Mouse (Mus musculus): ENCODE measurements around the gene Tppp3. TPM values are rescaled to one million over a fixed set of nuclear protein-coding genes. Genes with fewer than 3 reads are reported as not detected.

Gene Tppp3
- polyA plus RNA-seq, 1 experiment from 2014 or later, result 1.4 TPM

- DNase-seq, result no peak
- Histone ChIP-seq H3K27ac (ENCODE audit: low read depth) (no peak overlapping the region), H3K36me3 (replicated peaks; ENCODE audit: insufficient read depth, low read length) (no peaks in the 10 kb centered on the region)
Observed at GRCm38 (mm10) chr8:105482123-105482522, 10.8 kb upstream of the Tppp3 start.

DNA sequence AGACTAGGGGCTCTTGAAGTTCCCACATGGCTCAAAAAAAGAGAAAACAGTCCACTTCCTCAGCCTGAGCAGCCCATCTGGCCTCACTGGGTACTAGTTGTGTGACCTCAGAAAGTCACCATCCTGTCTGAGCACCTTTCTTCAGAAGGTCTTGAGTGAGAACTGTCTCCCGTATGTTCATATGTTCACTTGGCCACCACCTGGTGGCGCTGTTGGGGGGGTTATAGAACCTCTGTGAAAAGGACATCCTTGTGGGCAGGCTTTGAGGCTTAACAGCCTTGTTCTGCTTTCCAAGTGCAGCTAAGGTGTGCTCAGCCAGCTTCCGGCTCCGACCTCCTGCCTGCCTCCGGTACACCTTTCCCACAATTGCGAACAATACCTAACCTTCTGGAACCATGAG lies 10.1 kb upstream of the Tppp3 start:
- peak; percentile 67 for DNase-seq

More at GRCm38 (mm10) chr8:105482123-105482522, 10.8 kb upstream of the Tppp3 start:
- Histone ChIP-seq H3K4me1 (ENCODE audit: insufficient read depth) (no peaks in the 10 kb centered on the region), H3K9ac (replicated peaks) (no peak overlapping the region), H3K9me3 (ENCODE audit: low read length) (no peaks in the 10 kb centered on the region), H3K4me3 (ENCODE audit: low read depth, low read length) (no peak overlapping the region), H3K4me2 (ENCODE audit: low read depth, low read length) (no peak overlapping the region), H3K27me3 (ENCODE audit: insufficient read depth, low read length) (no peaks in the 10 kb centered on the region)
- WGBS (ENCODE audit: insufficient replicate concordance), result 92% methylated on average over 8 of the region's 8 CpGs
- ATAC-seq, result no peak
- TF ChIP-seq EP300 (IDR thresholded peaks at IDR 0.05; ENCODE audit: low read depth), result no peak
- no peak for TF ChIP-seq CTCF (IDR thresholded peaks at IDR 0.05; ENCODE audit: low read depth)

DNA sequence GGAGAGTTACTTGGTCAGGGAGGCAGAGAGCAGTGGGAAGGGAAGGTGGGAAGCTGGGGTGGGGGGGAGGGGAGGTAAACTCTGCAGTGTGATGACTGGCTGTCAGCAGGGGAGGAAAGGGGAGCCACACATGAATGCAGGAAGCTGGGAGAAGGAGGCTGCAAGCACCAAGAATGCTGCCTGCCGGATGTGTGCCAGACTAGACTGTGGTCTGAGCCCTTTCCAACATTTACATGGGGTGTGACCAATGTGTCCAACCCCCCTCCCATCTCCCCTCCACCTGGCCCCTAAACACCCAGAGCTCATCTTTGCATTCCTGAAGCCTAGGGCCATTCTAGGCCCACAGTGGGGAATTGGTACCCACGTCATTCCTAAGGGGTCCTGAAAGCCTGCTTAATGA lies 9.7 kb upstream of the Tppp3 start:
- WGBS (ENCODE audit: insufficient replicate concordance), result 46% methylated on average over 2 of the region's 2 CpGs
- Histone ChIP-seq H3K4me1 (ENCODE audit: insufficient read depth) (no peaks in the 10 kb centered on the region), H3K4me3 (ENCODE audit: low read depth, low read length) (no peak overlapping the region), H3K27ac (ENCODE audit: low read depth) (no peak overlapping the region), H3K27me3 (ENCODE audit: insufficient read depth, low read length) (no peaks in the 10 kb centered on the region), H3K9me3 (ENCODE audit: low read length) (no peaks in the 10 kb centered on the region), H3K9ac (replicated peaks) (no peak overlapping the region), H3K4me2 (ENCODE audit: low read depth, low read length) (no peak overlapping the region), H3K36me3 (replicated peaks; ENCODE audit: insufficient read depth, low read length) (no peaks in the 10 kb centered on the region)
- ATAC-seq (no peak), DNase-seq (no peak)
- TF ChIP-seq EP300 (IDR thresholded peaks at IDR 0.05; ENCODE audit: low read depth), result no peak
- no peak for TF ChIP-seq CTCF (IDR thresholded peaks at IDR 0.05; ENCODE audit: low read depth)

More for the DNA sequence above, 10.1 kb upstream of the Tppp3 start:
- Histone ChIP-seq H3K4me3 (ENCODE audit: low read depth, low read length) (no peak overlapping the region), H3K4me1 (ENCODE audit: insufficient read depth) (no peaks in the 10 kb centered on the region), H3K4me2 (ENCODE audit: low read depth, low read length) (no peak overlapping the region), H3K9ac (replicated peaks) (no peak overlapping the region), H3K36me3 (replicated peaks; ENCODE audit: insufficient read depth, low read length) (no peaks in the 10 kb centered on the region), H3K9me3 (ENCODE audit: low read length) (no peaks in the 10 kb centered on the region), H3K27ac (ENCODE audit: low read depth) (no peak overlapping the region), H3K27me3 (ENCODE audit: insufficient read depth, low read length) (no peaks in the 10 kb centered on the region)
- WGBS (ENCODE audit: insufficient replicate concordance), result 73% methylated on average over 6 of the region's 6 CpGs
- ATAC-seq, result no peak
- TF ChIP-seq EP300 (IDR thresholded peaks at IDR 0.05; ENCODE audit: low read depth) (no peak), CTCF (IDR thresholded peaks at IDR 0.05; ENCODE audit: low read depth) (peak; percentile 76)

DNA sequence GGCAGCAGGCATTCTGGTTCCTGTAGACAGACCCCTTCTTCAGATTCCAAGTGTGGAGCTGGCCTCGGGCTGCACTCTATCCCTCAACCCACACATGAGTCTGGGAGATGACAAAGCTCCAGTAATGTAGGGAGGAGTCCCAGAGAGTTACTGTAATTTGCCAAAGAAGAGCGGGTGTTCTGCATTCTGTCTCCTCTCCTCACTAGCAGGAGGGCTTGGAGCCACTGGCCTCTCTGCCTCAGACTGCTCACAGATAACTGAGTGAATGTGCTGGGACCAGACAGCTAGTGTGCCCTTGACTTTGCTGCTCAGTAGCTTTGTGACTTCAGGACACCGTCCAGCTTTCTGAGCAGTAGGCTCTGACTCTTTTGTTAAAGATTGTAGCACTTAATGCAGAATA lies 6.5 kb upstream of the Tppp3 start:
- Histone ChIP-seq H3K4me2 (ENCODE audit: low read depth, low read length) (no peak overlapping the region), H3K9me3 (ENCODE audit: low read length) (no peaks in the 10 kb centered on the region), H3K36me3 (replicated peaks; ENCODE audit: insufficient read depth, low read length) (no peaks in the 10 kb centered on the region), H3K9ac (replicated peaks) (no peak overlapping the region), H3K27ac (ENCODE audit: low read depth) (no peak overlapping the region), H3K27me3 (ENCODE audit: insufficient read depth, low read length) (peaks cover 20% of the 10 kb centered on the region; the same call in 1 of the 2 replicates), H3K4me1 (ENCODE audit: insufficient read depth) (peaks cover 10% of the 10 kb centered on the region), H3K4me3 (ENCODE audit: low read depth, low read length) (no peak overlapping the region)
- 73% methylated on average over 3 of the region's 3 CpGs for WGBS (ENCODE audit: insufficient replicate concordance)
- no peak for ATAC-seq
- TF ChIP-seq EP300 (IDR thresholded peaks at IDR 0.05; ENCODE audit: low read depth) (no peak), CTCF (IDR thresholded peaks at IDR 0.05; ENCODE audit: low read depth) (no peak)
- no peak for DNase-seq

GRCm38 (mm10) chr8:105476628-105477413 lies 5.5 kb upstream of the Tppp3 start:
- Histone ChIP-seq H3K9ac (replicated peaks) (no peak overlapping the region), H3K9me3 (ENCODE audit: low read length) (no peaks in the 10 kb centered on the region), H3K27ac (ENCODE audit: low read depth) (no peak overlapping the region), H3K27me3 (ENCODE audit: insufficient read depth, low read length) (peaks cover 30% of the 10 kb centered on the region), H3K36me3 (replicated peaks; ENCODE audit: insufficient read depth, low read length) (no peaks in the 10 kb centered on the region), H3K4me2 (ENCODE audit: low read depth, low read length) (no peak overlapping the region), H3K4me3 (ENCODE audit: low read depth, low read length) (no peak overlapping the region), H3K4me1 (ENCODE audit: insufficient read depth) (peaks cover 10% of the 10 kb centered on the region)
- WGBS (ENCODE audit: insufficient replicate concordance), result 47% methylated on average over 25 of the region's 25 CpGs
- TF ChIP-seq CTCF (IDR thresholded peaks at IDR 0.05; ENCODE audit: low read depth) (peak; percentile 93), EP300 (IDR thresholded peaks at IDR 0.05; ENCODE audit: low read depth) (no peak)
- ATAC-seq, result no peak
- peak; percentile 72 for DNase-seq

DNA sequence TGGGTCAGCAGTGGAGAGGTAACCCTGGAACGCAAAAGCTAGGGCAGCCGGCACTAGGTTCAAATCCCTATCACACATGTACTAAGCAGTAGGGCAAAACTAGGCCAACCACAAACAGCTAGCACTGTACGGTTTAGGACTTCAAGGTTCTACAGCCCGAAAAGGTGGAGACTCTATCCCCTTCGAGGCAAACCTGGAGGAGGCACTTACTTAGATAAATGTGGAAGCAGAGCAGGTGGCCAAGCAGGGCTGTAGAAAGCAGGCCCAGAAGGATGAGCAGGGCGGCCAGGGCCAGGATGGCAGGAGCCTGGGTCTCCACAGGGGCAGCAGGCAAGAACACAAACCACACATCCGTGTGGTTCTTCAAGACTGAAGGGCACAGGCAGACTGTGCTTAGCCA lies 4.8 kb upstream of the Tppp3 start:
- H3K9me3 ChIP-seq (ENCODE audit: low read length), result no peaks in the 10 kb centered on the region
- WGBS (ENCODE audit: insufficient replicate concordance), result 81% methylated on average over 7 of the region's 7 CpGs
- no peak for ATAC-seq
- no peak overlapping the region for H3K4me2 ChIP-seq (ENCODE audit: low read depth, low read length)
- H3K4me1 ChIP-seq (ENCODE audit: insufficient read depth), result peaks cover 12% of the 10 kb centered on the region
- H3K27ac ChIP-seq (ENCODE audit: low read depth), result no peak overlapping the region
- DNase-seq, result no peak
- H3K4me3 ChIP-seq (ENCODE audit: low read depth, low read length), result no peak overlapping the region
- H3K27me3 ChIP-seq (ENCODE audit: insufficient read depth, low read length), result peaks cover 36% of the 10 kb centered on the region
- H3K36me3 ChIP-seq (replicated peaks; ENCODE audit: insufficient read depth, low read length), result no peaks in the 10 kb centered on the region
- H3K9ac ChIP-seq (replicated peaks), result no peak overlapping the region
- TF ChIP-seq CTCF (IDR thresholded peaks at IDR 0.05; ENCODE audit: low read depth) (no peak), EP300 (IDR thresholded peaks at IDR 0.05; ENCODE audit: low read depth) (no peak)
